Mouse (Mus musculus): Measurements from ENCODE around the gene Hmces.

GRCm38 (mm10) chr6:87980374-87981029, 66.8 kb downstream of the Hmces start:
- TF ChIP-seq CTCF (IDR thresholded peaks at IDR 0.05; ENCODE audit: low read depth, low read length) (no peak), EP300 (IDR thresholded peaks at IDR 0.05; ENCODE audit: insufficient read depth, low read depth, low read length) (no peak), POLR2A (IDR thresholded peaks at IDR 0.05; ENCODE audit: insufficient read depth, low read length) (no peak)
